Mouse (Mus musculus): Measurements from ENCODE around the gene Siva1.

The Siva1 gene

GRCm38 (mm10) chr12:112644180-112644854, at the start of gene Siva1:
TSS of gene Siva1 (plus strand) at chr12:112644679.
- CTCF ChIA-PET: interaction anchor here (0.8 kb wide), 1 partner anchor 35 kb away, joined by 3 read pairs; no protein-coding TSS in a partner anchor

- CTCF ChIA-PET: no interaction called here
These were observed 49.5 kb upstream of the Siva1 start for GRCm38 (mm10) chr12:112594989-112595388.

DNA sequence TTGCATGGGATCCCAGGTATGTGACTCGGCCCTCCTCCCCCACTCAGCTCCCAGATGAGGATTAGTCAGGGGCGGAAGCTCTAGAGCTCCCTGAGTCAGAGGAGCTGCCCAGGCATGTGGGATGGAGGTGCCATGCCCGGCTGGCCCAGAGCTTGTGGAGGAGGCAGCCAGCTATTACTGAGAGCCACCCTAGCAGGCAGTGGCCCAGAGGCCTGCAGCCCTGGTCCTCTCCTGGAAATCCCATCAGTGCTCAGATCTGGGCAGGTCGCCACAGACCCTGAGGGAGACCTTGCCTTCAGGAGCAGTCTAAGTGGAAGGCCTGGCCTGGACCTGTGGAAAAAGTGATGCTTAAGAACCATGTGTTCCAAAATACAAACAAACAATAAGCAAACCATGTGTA, 48.9 kb upstream of the Siva1 start:
- CTCF ChIA-PET: no interaction called here

- CTCF ChIA-PET: no interaction called here
These were observed 48.0 kb upstream of the Siva1 start for GRCm38 (mm10) chr12:112596454-112596853.

DNA sequence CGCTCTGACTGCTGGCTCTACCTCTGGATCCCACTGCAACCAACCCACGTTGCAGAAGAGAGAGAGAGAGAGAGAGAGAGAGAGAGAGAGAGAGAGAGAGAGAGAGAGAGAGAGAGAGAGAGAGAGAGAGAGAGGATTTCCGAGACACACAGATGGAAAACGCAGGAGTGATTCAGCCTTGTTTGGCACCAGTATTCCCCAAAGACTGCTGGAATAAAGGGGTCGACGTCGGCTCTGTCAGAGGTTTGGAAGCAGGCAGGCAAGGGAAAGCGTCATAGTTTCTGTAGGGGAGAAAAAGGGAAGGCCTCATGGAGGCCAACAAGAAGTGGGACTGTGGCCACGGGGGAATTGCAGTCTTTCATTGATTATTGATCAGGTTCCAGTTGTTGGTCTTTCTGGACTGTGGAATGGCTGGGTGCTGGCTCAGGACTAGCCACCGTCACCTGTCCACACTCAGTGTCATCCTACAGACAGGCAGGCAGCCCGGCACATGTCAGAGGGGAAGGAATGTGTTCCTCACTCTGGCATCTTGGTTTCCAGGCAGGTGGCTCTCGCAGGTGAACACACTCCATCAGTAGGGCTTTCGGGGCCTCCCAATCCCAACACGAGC, 47.5 kb upstream of the Siva1 start:
- CTCF ChIA-PET: no interaction called here

DNA sequence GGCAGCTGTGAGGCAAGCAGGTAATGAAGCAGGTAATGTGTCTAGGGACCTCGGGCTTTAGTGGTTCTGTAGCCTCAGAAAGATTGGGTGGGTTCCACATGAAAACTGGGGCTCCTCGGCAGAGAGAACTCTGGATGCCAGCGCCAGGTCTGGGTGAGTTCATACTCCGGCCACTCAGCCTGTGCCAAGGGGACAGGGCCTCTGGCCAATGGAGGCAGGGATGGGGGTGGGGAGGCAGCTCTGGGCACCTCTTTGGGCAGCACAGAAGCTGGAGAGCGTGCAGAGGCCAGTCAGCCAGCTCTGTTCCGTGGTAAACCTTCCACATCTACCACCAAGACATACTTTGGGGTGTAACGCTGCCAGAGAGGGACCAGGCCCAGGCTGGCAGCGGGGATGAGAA, 46.9 kb upstream of the Siva1 start:
- CTCF ChIA-PET: interaction anchor here (0.6 kb wide), 1 partner anchor 120 kb away, joined by 3 read pairs; no protein-coding TSS in a partner anchor

- CTCF ChIA-PET: no interaction called here
These were observed 45.3 kb upstream of the Siva1 start for GRCm38 (mm10) chr12:112599198-112599597.

- CTCF ChIA-PET: no interaction called here
These were observed 44.4 kb upstream of the Siva1 start for GRCm38 (mm10) chr12:112599942-112600611.

DNA sequence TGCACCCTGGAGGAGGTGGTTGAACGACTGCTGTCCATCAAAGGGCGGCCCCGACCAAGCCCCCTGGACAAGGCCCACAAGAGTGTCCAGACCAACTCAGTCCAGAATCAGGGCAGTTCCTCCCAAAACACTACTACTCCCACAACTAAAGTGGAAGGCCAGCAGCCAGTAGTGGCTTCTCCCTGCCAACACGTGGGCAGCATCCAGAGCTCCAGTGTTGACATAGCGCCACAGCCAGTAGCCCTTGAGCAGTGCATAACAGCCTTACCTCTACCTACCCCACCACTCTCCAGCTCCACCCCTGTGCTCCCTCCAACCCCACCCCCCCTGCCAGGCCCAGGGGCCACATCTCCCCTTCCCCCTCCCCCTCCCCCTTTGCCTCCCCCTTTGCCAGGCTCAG, 40.5 kb upstream of the Siva1 start:
- CTCF ChIA-PET: no interaction called here

GRCm38 (mm10) chr12:112604709-112605649, 39.5 kb upstream of the Siva1 start:
- CTCF ChIA-PET: interaction anchor here (0.8 to 2.9 kb wide), 2 partner anchors 52 to 63 kb away, joined by 3 to 16 read pairs; no protein-coding TSS in a partner anchor

DNA sequence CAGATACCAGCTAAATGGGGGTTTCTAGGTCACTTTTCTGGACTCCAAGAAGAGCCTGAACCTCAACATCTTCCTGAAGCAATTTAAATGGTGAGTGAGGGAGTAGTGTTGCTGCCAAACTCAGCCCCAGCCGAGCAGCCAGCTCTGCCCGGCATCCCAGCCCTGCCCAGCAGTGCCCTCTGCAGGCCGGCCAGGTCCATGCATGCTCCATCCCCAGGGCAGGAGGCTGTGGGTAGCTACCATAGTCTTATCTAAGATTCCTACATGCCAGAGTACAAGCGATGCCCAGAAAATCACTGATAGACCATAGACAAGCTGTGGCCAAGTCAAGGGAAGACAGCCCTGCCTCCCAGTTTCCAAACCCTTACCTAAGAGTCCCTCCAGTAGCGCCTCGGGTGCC, 38.7 kb upstream of the Siva1 start:
- CTCF ChIA-PET: interaction anchor here (0.7 to 2.9 kb wide), 4 partner anchors 18 to 64 kb away, joined by 3 to 16 read pairs (median 5); no protein-coding TSS in a partner anchor

DNA sequence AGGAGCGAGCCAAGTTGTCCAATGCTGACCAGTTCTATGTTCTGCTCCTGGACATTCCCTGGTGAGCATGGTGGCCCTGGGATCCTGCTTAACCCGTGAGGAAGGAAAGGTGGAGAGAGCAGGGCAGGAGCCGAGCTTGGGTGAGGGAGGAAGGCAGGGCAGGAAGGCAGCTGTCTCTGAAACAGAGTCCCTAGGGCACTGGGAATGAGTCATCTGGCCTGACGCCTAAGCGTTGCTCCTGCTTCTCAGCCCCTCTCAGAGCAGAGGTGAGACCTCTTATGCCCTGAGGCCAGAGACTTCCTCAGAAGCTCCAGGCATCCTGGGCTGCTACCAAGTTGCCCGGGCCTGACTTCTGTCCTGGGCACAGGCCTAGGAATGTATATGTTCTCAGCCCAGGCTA, 37.5 kb upstream of the Siva1 start:
- CTCF ChIA-PET: interaction anchor here (2.9 kb wide), 1 partner anchor 54 kb away, joined by 16 read pairs; no protein-coding TSS in a partner anchor

GRCm38 (mm10) chr12:112609031-112609430, 35.4 kb upstream of the Siva1 start:
- CTCF ChIA-PET: interaction anchor here (0.6 kb wide), 1 partner anchor 23 kb away, joined by 3 read pairs; no protein-coding TSS in a partner anchor

GRCm38 (mm10) chr12:112616668-112617067, 27.8 kb upstream of the Siva1 start:
- CTCF ChIA-PET: no interaction called here

DNA sequence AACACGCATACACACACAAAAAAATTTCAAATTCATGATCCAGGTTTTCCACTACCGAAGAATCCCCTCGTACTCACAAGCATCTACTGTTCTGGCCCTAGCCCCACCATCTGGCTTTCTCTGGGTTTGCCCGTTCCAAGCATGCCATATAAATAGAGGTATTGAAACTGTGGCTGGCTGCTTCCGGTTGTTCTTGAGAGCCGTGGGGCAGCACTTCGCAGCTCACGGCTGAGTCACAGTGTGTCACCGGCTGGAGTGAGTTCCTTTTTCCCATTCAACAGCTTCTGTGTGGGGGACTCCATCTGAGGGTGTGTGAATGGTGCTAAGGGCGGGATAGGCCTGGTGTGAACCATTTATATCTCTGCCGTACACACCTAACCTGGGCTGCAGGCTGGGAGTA, 27.3 kb upstream of the Siva1 start:
- CTCF ChIA-PET: interaction anchor here (0.8 kb wide), 1 partner anchor 64 kb away, joined by 3 read pairs; no protein-coding TSS in a partner anchor

DNA sequence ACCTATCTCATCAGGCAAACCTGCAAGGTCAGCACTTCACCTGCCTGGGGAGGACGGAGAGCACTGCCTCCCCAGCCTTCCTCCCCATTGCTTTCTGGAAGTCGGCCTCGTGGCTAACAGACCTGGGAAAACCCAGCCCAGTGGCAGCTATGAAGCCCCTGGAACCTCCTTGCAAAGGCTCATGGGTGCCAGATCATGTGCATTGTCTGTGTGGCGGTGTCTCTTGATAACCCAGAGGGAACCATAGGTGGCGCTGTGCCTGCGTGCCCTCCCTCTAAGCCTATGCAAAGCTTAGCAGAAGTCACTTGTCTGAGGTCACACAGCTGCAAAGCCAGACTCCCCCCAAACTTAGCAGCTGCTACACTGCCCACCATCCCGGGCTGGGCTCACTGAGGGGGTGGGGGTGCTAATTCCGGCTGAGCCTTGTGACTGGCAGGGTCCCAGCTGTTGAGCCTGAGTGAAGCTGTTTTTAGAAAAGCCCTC, 26.5 kb upstream of the Siva1 start:
- CTCF ChIA-PET: interaction anchor here (0.6 to 0.8 kb wide), 2 partner anchors 57 to 65 kb away, joined by 3 read pairs; no protein-coding TSS in a partner anchor

- CTCF ChIA-PET: no interaction called here
These were observed 25.3 kb upstream of the Siva1 start for GRCm38 (mm10) chr12:112618981-112619685.

GRCm38 (mm10) chr12:112619686-112620353, 24.7 kb upstream of the Siva1 start, which contains the start of gene Adssl1:
TSS of gene Adssl1 (plus strand) at chr12:112620045.
- CTCF ChIA-PET: no interaction called here

DNA sequence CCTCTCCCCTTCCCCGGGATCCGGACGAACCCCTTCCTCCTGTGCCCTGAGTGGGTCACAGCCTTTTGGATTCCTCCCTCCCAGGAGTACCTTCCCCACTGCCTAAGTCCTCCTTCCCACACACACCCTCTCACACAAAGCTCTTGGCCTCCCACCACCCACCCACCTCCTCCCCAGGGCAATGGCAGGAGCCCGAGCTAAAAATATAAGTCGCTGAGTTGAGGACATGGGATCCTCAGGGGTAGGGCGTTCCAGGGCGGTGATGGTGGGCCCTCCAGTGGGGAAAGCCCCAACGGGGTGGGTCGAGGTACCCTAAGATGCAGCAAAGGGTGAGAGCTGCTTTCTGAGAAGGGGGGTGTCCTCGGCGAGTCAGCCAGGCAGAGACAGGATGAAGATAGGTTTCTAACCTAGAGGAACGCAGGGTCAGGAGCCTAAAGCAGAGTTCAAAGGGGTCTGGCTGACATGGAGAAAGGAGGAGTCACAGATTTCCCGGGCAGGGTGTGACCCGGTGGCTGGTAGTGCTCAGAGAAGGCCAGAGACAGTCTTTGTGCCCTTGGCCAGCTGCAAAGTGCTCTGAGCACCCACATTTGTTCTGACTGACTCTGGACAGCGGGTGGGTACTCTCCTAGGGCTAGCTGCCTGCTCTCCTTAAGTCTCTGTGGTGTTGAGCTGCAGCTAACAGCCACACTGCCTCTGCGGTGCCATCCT, 24.0 kb upstream of the Siva1 start:
- CTCF ChIA-PET: no interaction called here

Data from spleen, embryonic (tissue).